Mouse (Mus musculus) Muller cell, postnatal 12 days (primary cell): ENCODE measurements at regions not wholly inside any gene's neighbourhood (a gene's known extent, or its start where the extent isn't known, plus 50 kb on each side); places are given as distances from the start of the nearest gene placed in this dataset.

Experiments used
- DNase-seq: peaks from one replicate; pipeline ENCODE4 v3.0.0-alpha.2; 2015; ENCODE audit errors: inconsistent ontology term

GRCm38 (mm10) chr16:48126797-48127196 lies 156.7 kb upstream of the Dppa4 start:
- DNase-seq: peak; percentile 87

GRCm38 (mm10) chr16:48127338-48127737 lies 156.2 kb upstream of the Dppa4 start:
- DNase-seq: no peak

- DNase-seq: no peak
Observed at GRCm38 (mm10) chr16:48155355-48155754, 128.2 kb upstream of the Dppa4 start.

GRCm38 (mm10) chr16:48190399-48190798 lies 93.1 kb upstream of the Dppa4 start:
- DNase-seq: no peak

GRCm38 (mm10) chr16:48192197-48192596 lies 91.3 kb upstream of the Dppa4 start:
- DNase-seq: no peak

- no peak for DNase-seq
Observed at GRCm38 (mm10) chr16:48214976-48215375, 68.6 kb upstream of the Dppa4 start.
